Mouse (Mus musculus) thymus, postnatal 10 days (tissue): ENCODE results near the gene Casr.
A peak's percentile ranks its signal among the peaks of the same experiment; 100 is the strongest.

ENCODE experiments used
- DNase-seq, 2 experiments: peaks; one replicate each; pipeline ENCODE4 v3.0.0; 2021; ENCODE audit warnings: low spot score in 2 of 2

Casr gene

DNA sequence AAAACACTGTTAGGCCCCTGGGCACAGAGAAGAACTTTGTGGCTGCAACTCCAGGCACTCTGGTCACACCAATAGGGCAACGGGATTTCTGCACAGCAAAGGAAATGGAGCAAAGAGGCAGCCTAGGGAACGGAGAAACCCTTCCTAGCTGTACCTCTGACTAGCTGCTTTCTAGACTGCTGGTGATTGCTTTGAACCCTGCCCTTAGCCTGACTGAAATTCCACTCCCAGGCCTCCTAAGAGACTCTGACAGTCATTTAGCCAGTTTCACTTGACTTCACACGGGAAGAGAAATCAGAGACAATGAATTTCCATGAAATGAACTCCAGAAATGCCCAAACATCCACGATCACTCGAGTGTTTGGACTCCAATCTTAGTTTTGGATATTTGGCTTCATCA lies 38.8 kb downstream of the Casr start:
- DNase-seq, result no peak

DNA sequence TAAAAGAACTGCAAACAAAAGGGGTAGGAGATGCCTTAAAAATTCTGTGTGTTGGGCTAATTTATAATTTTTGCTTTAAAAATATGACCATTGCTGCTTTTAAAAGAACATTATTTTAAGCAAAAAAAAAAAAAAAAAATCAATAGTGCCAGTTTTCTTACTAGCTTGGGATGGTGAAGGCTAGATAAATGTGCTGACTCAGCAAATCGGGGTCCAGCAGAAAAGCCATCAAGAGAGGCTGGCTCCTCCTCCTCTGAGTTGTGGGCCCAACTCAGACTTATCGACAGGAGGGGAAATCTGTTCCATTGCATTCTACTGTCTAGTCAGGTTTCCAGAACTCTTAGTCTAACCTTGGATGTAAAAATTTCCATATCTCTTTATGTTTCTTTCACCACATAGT lies 45.6 kb downstream of the Casr start:
- no peak for DNase-seq

- no peak for DNase-seq
These were observed 54.6 kb downstream of the Casr start for GRCm38 (mm10) chr16:36507300-36507699.

GRCm38 (mm10) chr16:36506827-36507226 lies 55.1 kb downstream of the Casr start:
- no peak for DNase-seq

GRCm38 (mm10) chr16:36505913-36506312 lies 56.0 kb downstream of the Casr start:
- no peak for DNase-seq

DNA sequence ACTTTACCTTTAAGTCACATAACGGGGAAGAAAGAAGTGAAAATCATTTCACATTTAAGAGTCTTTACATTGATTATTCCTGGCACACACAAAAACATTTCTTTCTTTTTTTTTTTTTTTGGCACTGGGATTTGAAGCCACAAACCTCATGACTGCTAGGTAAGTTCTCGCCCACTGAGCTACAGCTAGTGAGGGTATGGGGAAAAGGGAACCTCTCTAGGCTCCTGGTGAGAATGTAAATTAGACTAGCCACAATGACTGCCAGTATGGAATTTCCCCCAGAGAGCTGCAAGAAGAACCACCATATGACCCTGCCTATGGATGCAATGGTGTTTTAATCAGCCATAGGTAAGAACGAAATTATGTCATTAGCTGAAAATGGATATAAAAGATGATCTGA lies 56.8 kb downstream of the Casr start:
- DNase-seq, result no peak

DNA sequence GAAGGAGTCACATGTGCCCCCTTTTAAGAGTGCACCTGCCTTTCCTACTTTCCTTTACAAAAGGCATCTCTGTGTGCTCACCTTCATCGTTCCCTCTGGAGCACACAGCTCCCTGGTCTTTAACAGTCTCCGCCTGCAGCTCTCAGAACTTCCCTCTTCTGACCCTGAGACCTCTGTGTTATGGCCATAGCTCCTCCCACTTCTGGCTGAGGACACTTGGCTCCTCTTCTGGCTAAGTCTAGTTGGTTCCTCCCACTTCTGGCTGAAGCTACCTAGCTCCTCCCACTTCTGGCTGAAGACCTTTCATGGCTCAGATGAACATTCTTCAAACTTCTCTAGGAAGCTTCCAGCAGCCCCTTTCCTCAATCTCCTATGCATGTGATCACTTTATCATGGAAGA lies 59.7 kb downstream of the Casr start:
- no peak for DNase-seq

- DNase-seq, result no peak
These were observed 69.5 kb downstream of the Casr start for GRCm38 (mm10) chr16:36492420-36492819.

GRCm38 (mm10) chr16:36476866-36477265 lies 85.1 kb downstream of the Casr start:
- DNase-seq, result peak in 1 of 2 experiments; percentile 3

- no peak for DNase-seq
These were observed 86.4 kb downstream of the Casr start for GRCm38 (mm10) chr16:36475530-36475929.

DNA sequence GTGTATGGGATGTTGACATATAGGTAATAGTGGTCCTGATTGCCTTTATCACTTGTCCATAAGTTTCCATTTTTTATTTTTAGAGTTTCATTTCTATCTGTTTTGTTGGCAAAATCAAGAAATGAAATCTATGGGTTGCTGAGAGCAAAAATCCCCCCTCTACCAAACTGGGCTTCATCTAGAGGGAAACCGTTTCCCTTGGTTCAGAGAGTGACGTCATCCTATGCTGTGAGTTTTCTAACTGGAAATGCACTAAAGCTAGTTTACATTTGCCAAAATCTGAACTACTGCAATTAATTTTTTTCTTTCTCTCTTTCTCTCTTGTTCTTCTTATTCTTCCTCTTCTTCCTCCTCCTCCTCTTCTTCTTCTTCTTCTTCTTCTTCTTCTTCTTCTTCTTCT lies 87.1 kb downstream of the Casr start:
- DNase-seq, result no peak

GRCm38 (mm10) chr16:36473217-36474216 lies 88.4 kb downstream of the Casr start:
- peak in 1 of 2 experiments; percentile 19 for DNase-seq

- DNase-seq, result no peak
These were observed 90.8 kb downstream of the Casr start for GRCm38 (mm10) chr16:36471066-36471633.

DNA sequence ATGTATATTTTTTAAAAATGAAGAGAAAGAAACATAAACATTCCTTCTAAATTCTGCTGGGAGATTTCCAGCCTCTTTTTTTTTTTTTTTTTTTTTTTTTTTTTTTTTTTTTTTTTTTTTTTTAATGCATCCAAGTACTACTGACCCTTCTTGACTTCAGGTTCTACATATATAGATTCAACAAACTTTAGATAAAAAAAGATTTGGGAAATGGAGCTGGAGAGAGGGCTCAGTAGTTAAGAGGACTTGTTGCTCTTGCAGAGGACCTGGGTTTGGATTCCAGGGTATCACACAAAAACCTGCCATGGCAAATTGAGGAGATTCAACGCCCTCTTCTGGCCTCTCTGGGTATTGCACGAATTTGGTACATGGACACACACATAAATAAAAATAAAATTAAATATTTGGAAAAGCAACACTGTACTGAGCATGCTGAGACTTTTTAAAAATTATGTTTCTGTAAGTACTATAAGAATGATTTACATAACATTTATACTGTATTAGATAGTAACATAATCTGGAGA lies 91.9 kb downstream of the Casr start:
- no peak for DNase-seq

DNA sequence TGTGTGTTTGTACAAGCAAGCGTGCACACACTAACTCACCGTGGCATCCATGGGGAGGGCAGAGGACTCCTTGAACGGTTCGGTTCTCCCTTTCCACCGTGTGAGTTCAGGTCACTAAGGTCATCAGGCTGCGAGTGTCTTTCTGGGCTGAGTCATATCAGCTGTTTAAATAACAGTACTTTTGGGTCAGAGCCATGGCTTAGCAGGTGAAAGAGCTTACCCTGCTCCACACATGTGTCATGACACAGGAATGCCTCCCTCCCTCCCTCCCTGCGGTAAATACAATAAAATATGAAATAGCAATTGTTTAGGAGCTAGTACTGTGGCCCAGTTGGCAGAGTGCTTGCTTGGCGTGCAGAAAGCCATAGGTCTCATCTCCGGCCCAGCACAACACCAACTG lies 92.6 kb downstream of the Casr start:
- DNase-seq, result no peak

- DNase-seq, result no peak
These were observed 93.1 kb downstream of the Casr start for GRCm38 (mm10) chr16:36468862-36469261.

DNA sequence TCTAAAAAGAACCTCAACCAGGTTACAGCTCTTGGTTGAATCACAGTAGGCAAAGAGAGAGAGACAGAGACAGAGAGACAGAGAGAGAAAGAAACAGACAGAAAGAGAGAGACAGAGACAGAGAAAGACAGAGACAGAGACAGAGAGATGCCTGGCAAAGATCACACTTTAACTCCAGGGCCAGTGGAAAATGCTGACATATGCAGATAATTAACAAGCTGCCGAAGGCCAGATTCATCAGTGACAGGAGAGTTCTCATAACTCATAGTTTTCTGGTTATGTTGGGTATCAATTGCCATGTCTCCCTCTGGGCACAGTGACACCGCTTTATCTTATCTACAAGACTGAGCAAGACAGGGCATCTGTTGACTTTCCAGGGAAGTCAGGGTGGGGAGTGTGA lies 94.0 kb downstream of the Casr start:
- no peak for DNase-seq

- DNase-seq, result no peak
These were observed 96.5 kb downstream of the Casr start for GRCm38 (mm10) chr16:36465436-36465835.

- DNase-seq, result no peak
These were observed 97.9 kb downstream of the Casr start for GRCm38 (mm10) chr16:36464076-36464475.

- DNase-seq, result no peak
These were observed 101.5 kb downstream of the Casr start for GRCm38 (mm10) chr16:36460426-36460825.

GRCm38 (mm10) chr16:36455342-36455802 lies 106.6 kb downstream of the Casr start, which contains the start of gene Stfa3:
Gene Stfa3, minus strand, starts transcription at chr16:36455392.
- DNase-seq, result no peak
